17 mouse cellular contexts compared by ENCODE assay signal in the genomic region with DNA sequence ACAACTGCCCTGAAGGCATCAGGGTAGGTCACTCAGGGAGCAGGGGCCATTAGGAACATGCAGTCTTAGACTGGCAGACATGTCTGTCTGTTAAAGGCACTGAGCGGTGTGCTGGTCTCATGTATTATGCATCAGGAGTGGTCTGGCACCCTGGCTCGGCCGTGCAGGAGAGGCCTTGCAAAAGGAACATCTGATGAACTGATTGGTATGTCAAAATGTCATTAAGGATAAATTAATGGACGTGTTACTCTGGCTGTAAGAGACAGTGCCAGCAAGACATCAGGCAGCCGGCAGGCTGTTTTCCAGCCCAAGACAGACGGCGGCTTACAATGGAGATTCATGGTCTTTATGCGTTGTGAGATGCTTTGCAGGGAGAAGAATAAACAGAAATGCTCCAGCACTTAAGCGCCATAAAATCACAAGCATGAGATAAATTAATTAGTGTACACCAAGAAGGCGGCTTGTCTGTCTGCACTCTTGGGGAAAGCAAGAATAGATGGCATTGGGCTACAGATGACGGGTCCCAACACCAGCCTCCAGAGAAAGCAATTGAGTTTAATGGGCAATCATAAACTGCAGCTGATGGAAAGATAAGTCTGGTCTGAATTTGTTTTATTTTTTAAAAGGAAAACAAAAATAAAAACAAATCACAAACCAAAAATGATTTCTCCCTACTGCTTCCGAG.
DNase-seq lines count a peak whose midpoint lies in the region; ATAC-seq and TF ChIP-seq lines count a peak whose summit lies in the region.
"Had no signal": no experiment of that assay in that cellular context is flagged by ENCODE, and none has a peak within 500 bp of the region (broad histone marks: within the 10 kb centered on the region; RNA-seq: fewer than 3 reads in every experiment).

No protein-coding gene starts in this region.

- peak; percentile 75 for DNase-seq in left cerebral cortex, postnatal 4 days
- no peak for DNase-seq in left cerebral cortex, adult 11 months (ENCODE audit: low spot score)
- peak; percentile 41 for DNase-seq in forebrain, postnatal 0 days
- DNase-seq in heart, adult 2 months, result no peak
- no peak for DNase-seq in kidney, adult 9 months
- no peak for DNase-seq in left cerebral cortex, adult 9 months (ENCODE audit: low spot score in 2 of 2)
- DNase-seq: cerebellum, postnatal 36 days; gastrocnemius, postnatal 14 days; lung, postnatal 14 days; thymus, postnatal 25 days had no signal

- 29% methylated on average over 12 of the region's 12 CpGs for WGBS in forebrain, postnatal 0 days
- WGBS in hindbrain, embryonic 16.5 days, result 27% methylated on average over 12 of the region's 12 CpGs
- WGBS in neural tube, embryonic 13.5 days, result 30% methylated on average over 12 of the region's 12 CpGs
- WGBS in heart, adult 2 months, result 86% methylated on average over 12 of the region's 12 CpGs

- H3K9ac ChIP-seq in forebrain, postnatal 0 days, result no peak overlapping the region
- H3K9ac ChIP-seq in hindbrain, embryonic 16.5 days (ENCODE audit: low read depth, low read length), result no peak overlapping the region
- no peak overlapping the region for H3K9ac ChIP-seq in neural tube, embryonic 13.5 days
- H3K9ac ChIP-seq in heart, adult 2 months (ENCODE audit: low read depth, low read length), result no peak overlapping the region
- H3K9ac ChIP-seq: embryonic facial prominence, embryonic 12.5 days; heart, embryonic 13.5 days; kidney, embryonic 15.5 days; liver, embryonic 12.5 days had no signal

- no peak overlapping the region for H3K4me2 ChIP-seq in forebrain, postnatal 0 days (ENCODE audit: low read depth)
- no peak overlapping the region for H3K4me2 ChIP-seq in hindbrain, embryonic 16.5 days (ENCODE audit: low read length)
- H3K4me2 ChIP-seq in neural tube, embryonic 13.5 days, result no peak overlapping the region
- H3K4me2 ChIP-seq: embryonic facial prominence, embryonic 12.5 days; heart, embryonic 13.5 days; kidney, embryonic 15.5 days; liver, embryonic 12.5 days had no signal

- TF ChIP-seq EP300 in heart, adult 2 months (IDR thresholded peaks at IDR 0.05; ENCODE audit: insufficient read depth, low read depth, low read length), result no peak

- no peak overlapping the region for H3K4me3 ChIP-seq in forebrain, postnatal 0 days (ENCODE audit: low read depth, low read length)
- H3K4me3 ChIP-seq in hindbrain, embryonic 16.5 days (ENCODE audit: low read length), result no peak overlapping the region
- no peak overlapping the region for H3K4me3 ChIP-seq in neural tube, embryonic 13.5 days
- no peak overlapping the region for H3K4me3 ChIP-seq in heart, adult 2 months
- H3K4me3 ChIP-seq: embryonic facial prominence, embryonic 12.5 days; heart, embryonic 13.5 days; kidney, embryonic 15.5 days; liver, embryonic 12.5 days had no signal

- TF ChIP-seq CTCF in forebrain, postnatal 0 days (IDR thresholded peaks at IDR 0.05; ENCODE audit: low read depth), result no peak
- no peak for TF ChIP-seq CTCF in heart, adult 2 months (IDR thresholded peaks at IDR 0.05)

- H3K27ac ChIP-seq in forebrain, postnatal 0 days (ENCODE audit: low read depth, low read length), result no peak overlapping the region
- H3K27ac ChIP-seq in hindbrain, embryonic 16.5 days (ENCODE audit: low read depth, low read length), result no peak overlapping the region
- peak overlapping the region; percentile 86 for H3K27ac ChIP-seq in neural tube, embryonic 13.5 days (replicated peaks)
- H3K27ac ChIP-seq in heart, adult 2 months, result no peak overlapping the region
- H3K27ac ChIP-seq: embryonic facial prominence, embryonic 12.5 days; heart, embryonic 13.5 days; kidney, embryonic 15.5 days; liver, embryonic 12.5 days had no signal

- no peaks in the 10 kb centered on the region for H3K36me3 ChIP-seq in forebrain, postnatal 0 days (ENCODE audit: insufficient read depth)
- no peaks in the 10 kb centered on the region for H3K36me3 ChIP-seq in hindbrain, embryonic 16.5 days (ENCODE audit: control insufficient read depth, insufficient read depth, low read length)
- H3K36me3 ChIP-seq in neural tube, embryonic 13.5 days, result no peaks in the 10 kb centered on the region
- no peaks in the 10 kb centered on the region for H3K36me3 ChIP-seq in heart, adult 2 months (ENCODE audit: control insufficient read depth, insufficient read depth, low read length)
- H3K36me3 ChIP-seq: embryonic facial prominence, embryonic 12.5 days; heart, embryonic 13.5 days; kidney, embryonic 15.5 days; liver, embryonic 12.5 days had no signal

- H3K9me3 ChIP-seq in forebrain, postnatal 0 days (ENCODE audit: low read length), result no peaks in the 10 kb centered on the region
- no peaks in the 10 kb centered on the region for H3K9me3 ChIP-seq in hindbrain, embryonic 16.5 days (ENCODE audit: control insufficient read depth, low read length)
- no peaks in the 10 kb centered on the region for H3K9me3 ChIP-seq in neural tube, embryonic 13.5 days
- H3K9me3 ChIP-seq: embryonic facial prominence, embryonic 12.5 days; heart, embryonic 13.5 days; kidney, embryonic 15.5 days; liver, embryonic 12.5 days had no signal

- no peaks in the 10 kb centered on the region for H3K4me1 ChIP-seq in forebrain, postnatal 0 days (ENCODE audit: insufficient read depth)
- no peaks in the 10 kb centered on the region for H3K4me1 ChIP-seq in hindbrain, embryonic 16.5 days (ENCODE audit: control insufficient read depth, insufficient read depth, low read depth, low read length)
- H3K4me1 ChIP-seq in neural tube, embryonic 13.5 days (replicated peaks), result peaks cover 15% of the 10 kb centered on the region
- no peaks in the 10 kb centered on the region for H3K4me1 ChIP-seq in heart, adult 2 months (ENCODE audit: control insufficient read depth, insufficient read depth, low read length)
- H3K4me1 ChIP-seq: embryonic facial prominence, embryonic 12.5 days; heart, embryonic 13.5 days; kidney, embryonic 15.5 days; liver, embryonic 12.5 days had no signal

- ATAC-seq in forebrain, postnatal 0 days, result peak; percentile 42
- peak; percentile 78 for ATAC-seq in hindbrain, embryonic 16.5 days
- peak; percentile 92 for ATAC-seq in neural tube, embryonic 13.5 days (ENCODE audit: low read depth)
- ATAC-seq: liver, embryonic 12.5 days had no signal

- TF ChIP-seq POLR2A in heart, adult 2 months (IDR thresholded peaks at IDR 0.05; ENCODE audit: insufficient read depth, low read depth, low read length), result no peak

- H3K79me2 ChIP-seq in heart, adult 2 months (replicated peaks; ENCODE audit: control insufficient read depth, insufficient read depth, low read length), result no peaks in the 10 kb centered on the region

- intact Hi-C loops in left cerebral cortex, postnatal 4 days (cut with DNase I), result no loop called here
- intact Hi-C loops in heart, adult 2 months (cut with DNase I), result loop anchor here (10.0 kb wide), 1 partner anchor 1016 kb away; no protein-coding TSS in a partner anchor

- no peaks in the 10 kb centered on the region for H3K27me3 ChIP-seq in forebrain, postnatal 0 days (ENCODE audit: insufficient read depth, low read length)
- H3K27me3 ChIP-seq in hindbrain, embryonic 16.5 days (replicated peaks; ENCODE audit: control insufficient read depth, insufficient read depth, low read length), result no peaks in the 10 kb centered on the region; the same call in 1 of the 2 replicates
- H3K27me3 ChIP-seq in neural tube, embryonic 13.5 days, result no peaks in the 10 kb centered on the region
- no peaks in the 10 kb centered on the region for H3K27me3 ChIP-seq in heart, adult 2 months (ENCODE audit: control insufficient read depth, insufficient read depth, low read length)
- H3K27me3 ChIP-seq: CH12.LX; embryonic facial prominence, embryonic 12.5 days; heart, embryonic 13.5 days; kidney, embryonic 15.5 days; liver, embryonic 12.5 days had no signal

Comparison
In these comparisons a context has a peak if more than half of its experiments do, and no peak if none do; other contexts are left out.
1. DNase-seq: peak in left cerebral cortex, postnatal 4 days (single experiment) and forebrain, postnatal 0 days (single experiment); none in left cerebral cortex, adult 11 months (single experiment), heart, adult 2 months (0 of 2), kidney, adult 9 months (single experiment) and left cerebral cortex, adult 9 months (0 of 2).
2. ATAC-seq: peak in every context shown above with its lines; median percentile 92 in neural tube, embryonic 13.5 days; 78 in hindbrain, embryonic 16.5 days; 42 in forebrain, postnatal 0 days.